Mouse (Mus musculus) ES-E14 (cell line): ENCODE measurements around the gene Adgrl3. TPM values are rescaled to one million over a fixed set of nuclear protein-coding genes. Genes with fewer than 3 reads are reported as not detected.

Experiments used
- DNase-seq: peaks from one replicate; pipeline ENCODE4 v3.0.0-alpha.2; 2013; ENCODE audit warnings: low read depth, low spot score
- H3K27ac ChIP-seq: 2 replicates; pipeline ENCODE4 v1.5.1; 2012; ENCODE audit warnings: low read depth, mild to moderate bottlenecking, low read length, moderate library complexity, mixed read lengths; ENCODE audit not compliant: poor library complexity, insufficient read depth, severe bottlenecking
- H3K36me3 ChIP-seq: 2 replicates; pipeline ENCODE4 v1.6.1; 2012; ENCODE audit warnings: mild to moderate bottlenecking, low read length, moderate library complexity, mixed read lengths; ENCODE audit not compliant: control insufficient read depth, poor library complexity, insufficient read depth, severe bottlenecking
- H3K4me1 ChIP-seq, 2 experiments: fragments of 150-350 bp in 1 of 2; sonication (generic) in 1 of 2; 2 replicates each; pipeline ENCODE4 v1.6.1; 2012; ENCODE audit warnings: low read length in 2 of 2, mild to moderate bottlenecking in 1 of 2, mixed read lengths in 1 of 2; ENCODE audit not compliant: control insufficient read depth in 2 of 2, insufficient read depth in 2 of 2, poor library complexity in 1 of 2
- H3K4me3 ChIP-seq, 2 experiments: fragments of 150-350 bp in 1 of 2; sonication (generic) in 1 of 2; 2 replicates each; pipeline ENCODE4 v1.5.1; 2012; ENCODE audit warnings: low read length in 2 of 2, low read depth in 1 of 2, mild to moderate bottlenecking in 1 of 2, mixed read lengths in 1 of 2; ENCODE audit not compliant: insufficient read depth in 1 of 2, poor library complexity in 1 of 2, severe bottlenecking in 1 of 2
- H3K9ac ChIP-seq: 2 replicates; pipeline ENCODE4 v1.6.1; 2012; ENCODE audit warnings: low read depth, mild to moderate bottlenecking, low read length, mixed read lengths; ENCODE audit not compliant: poor library complexity, insufficient read depth, severe bottlenecking
- H3K9me3 ChIP-seq: fragments of 150-350 bp; sonication (generic); 2 replicates; pipeline ENCODE4 v1.6.1; 2012; ENCODE audit warnings: low read depth, mild to moderate bottlenecking, low read length; ENCODE audit not compliant: control insufficient read depth, insufficient read depth
- CHD2 ChIP-seq: IDR thresholded peaks from 2 replicates; pipeline ENCODE4 v1.6.1; 2014; ENCODE audit warnings: mild to moderate bottlenecking, low read depth, low read length, inconsistent platforms
- HCFC1 ChIP-seq: IDR thresholded peaks from 2 replicates; pipeline ENCODE4 v1.6.1; 2012; ENCODE audit warnings: low read length, inconsistent platforms, borderline replicate concordance; ENCODE audit not compliant: insufficient read depth
- MAFK ChIP-seq: IDR thresholded peaks from 2 replicates; pipeline ENCODE4 v1.6.1; 2014; ENCODE audit warnings: mild to moderate bottlenecking, low read depth, low read length, inconsistent platforms; ENCODE audit not compliant: insufficient read depth
- ZC3H11A ChIP-seq: IDR thresholded peaks from 2 replicates; pipeline ENCODE4 v1.6.1; 2012; ENCODE audit warnings: low read depth, mild to moderate bottlenecking, inconsistent platforms, low read length, borderline replicate concordance
- ZNF384 ChIP-seq: IDR thresholded peaks from 2 replicates; pipeline ENCODE4 v1.6.1; 2012; ENCODE audit warnings: low read depth, low read length, inconsistent platforms
- in situ Hi-C, 2 experiments: fragments of 600-800 bp; cut with MboI; formaldehyde crosslinking; loops; one replicate each; pipeline ENCODE4 v1.15.1; 2025; ENCODE audit warnings: low sequenced_read_pairs in 2 of 2, inconsistent platforms in 1 of 2; ENCODE audit not compliant: unreplicated experiment in 2 of 2
- total RNA-seq: library from RNA; depleted of rRNA; stranded (reverse); fragments of 300-350 nt; gene quantifications from 2 replicates; pipeline ENCODE4 v1.2.3, GENCODE M21; 2012

The Adgrl3 gene
- total RNA-seq, 1 experiment: 5.4 TPM

DNA sequence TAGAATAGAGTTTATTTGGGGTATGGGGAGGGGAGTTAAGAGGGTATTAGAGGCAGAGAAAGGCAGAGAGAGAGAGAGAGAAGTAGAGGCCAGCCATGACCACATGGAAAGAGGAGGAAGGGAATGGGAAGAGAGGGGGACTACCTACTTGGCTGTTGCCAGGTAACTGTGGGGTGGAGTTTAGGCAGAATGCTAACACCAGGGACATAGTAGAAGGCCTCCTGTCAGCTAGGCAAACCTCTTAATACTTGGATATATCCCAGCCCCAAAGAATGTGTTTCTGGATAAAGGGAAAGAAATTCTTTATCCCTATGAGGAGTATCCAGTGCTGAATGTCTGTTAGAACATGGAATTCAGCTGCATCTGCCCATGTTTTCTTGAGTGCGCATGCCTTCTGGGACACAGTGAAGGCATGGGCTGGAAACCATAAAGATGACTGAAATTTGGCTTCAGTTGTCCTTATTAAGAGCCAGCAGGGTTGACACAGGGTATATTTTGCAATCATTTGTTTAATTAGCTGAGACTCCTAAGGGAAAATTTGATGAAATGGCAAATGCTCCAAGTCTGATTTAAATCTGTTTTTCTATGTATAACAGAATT lies 573.6 kb downstream of the Adgrl3 start:
- Histone ChIP-seq H3K4me1 (peaks cover 0 to 6% of the 10 kb centered on the region in 2 experiments; a peak in 1 of 4 replicates), H3K27ac (no peak overlapping the region), H3K36me3 (no peaks in the 10 kb centered on the region), H3K9ac (no peak overlapping the region), H3K9me3 (no peaks in the 10 kb centered on the region), H3K4me3 (no peak overlapping the region)
- no peak for DNase-seq
- no peak for TF ChIP-seq HCFC1
- no peak for TF ChIP-seq CHD2
- no peak for TF ChIP-seq ZNF384
- TF ChIP-seq ZC3H11A: no peak
- TF ChIP-seq MAFK: no peak
- in situ Hi-C loops: no loop called here

DNA sequence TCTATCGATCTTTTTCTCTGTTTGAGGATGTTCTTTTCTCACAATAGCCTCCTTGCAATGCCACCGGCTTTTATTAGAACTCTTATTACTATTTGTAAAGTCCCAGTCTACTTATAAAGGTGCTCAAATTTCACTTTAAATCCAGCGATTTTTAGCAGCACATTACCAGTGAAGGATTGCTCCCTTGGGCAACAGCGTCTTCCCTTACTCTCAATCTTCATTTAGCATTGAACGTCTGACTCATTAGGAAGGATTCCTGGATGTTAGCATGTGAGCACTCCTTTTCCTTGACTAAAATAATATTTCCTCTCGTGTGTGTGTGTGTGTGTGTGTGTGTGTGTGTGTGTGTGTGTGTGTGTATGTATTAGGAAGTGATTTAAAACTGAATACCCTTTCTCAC lies 578.1 kb downstream of the Adgrl3 start:
- H3K36me3 ChIP-seq: no peaks in the 10 kb centered on the region
- peaks cover 0 to 6% of the 10 kb centered on the region in 2 experiments; a peak in 1 of 4 replicates for H3K4me1 ChIP-seq
- H3K9ac ChIP-seq: no peak overlapping the region
- TF ChIP-seq MAFK (no peak), ZNF384 (no peak), HCFC1 (no peak), CHD2 (no peak), ZC3H11A (no peak)
- no peaks in the 10 kb centered on the region for H3K9me3 ChIP-seq
- no peak overlapping the region for H3K4me3 ChIP-seq
- in situ Hi-C loops: no loop called here
- H3K27ac ChIP-seq: no peak overlapping the region
- DNase-seq: no peak

DNA sequence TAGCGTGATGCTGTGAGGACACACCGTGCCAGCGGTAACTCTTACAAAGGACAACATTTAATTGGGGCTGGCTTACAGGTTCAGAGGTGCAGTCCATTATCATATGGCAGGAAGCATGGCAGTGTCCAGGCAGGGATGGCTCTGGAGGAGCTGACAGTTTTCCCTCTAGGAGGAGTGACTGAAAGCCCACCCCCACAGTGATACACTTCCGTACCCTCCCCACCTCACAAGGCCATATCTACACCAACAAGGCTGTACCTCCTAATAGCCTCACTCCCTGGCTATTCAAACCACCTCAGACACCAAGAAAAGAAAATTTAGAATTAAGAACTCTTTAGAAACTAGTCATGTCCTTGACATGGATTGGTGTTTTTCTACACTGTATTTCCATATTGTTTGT lies 583.0 kb downstream of the Adgrl3 start:
- no peaks in the 10 kb centered on the region for H3K36me3 ChIP-seq
- no peak overlapping the region for H3K27ac ChIP-seq
- no peak overlapping the region for H3K4me3 ChIP-seq
- no peak for DNase-seq
- no peak overlapping the region for H3K9ac ChIP-seq
- TF ChIP-seq HCFC1 (no peak), ZNF384 (no peak), MAFK (no peak), ZC3H11A (no peak), CHD2 (no peak)
- no peaks in the 10 kb centered on the region for H3K4me1 ChIP-seq
- in situ Hi-C loops: no loop called here
- no peaks in the 10 kb centered on the region for H3K9me3 ChIP-seq

DNA sequence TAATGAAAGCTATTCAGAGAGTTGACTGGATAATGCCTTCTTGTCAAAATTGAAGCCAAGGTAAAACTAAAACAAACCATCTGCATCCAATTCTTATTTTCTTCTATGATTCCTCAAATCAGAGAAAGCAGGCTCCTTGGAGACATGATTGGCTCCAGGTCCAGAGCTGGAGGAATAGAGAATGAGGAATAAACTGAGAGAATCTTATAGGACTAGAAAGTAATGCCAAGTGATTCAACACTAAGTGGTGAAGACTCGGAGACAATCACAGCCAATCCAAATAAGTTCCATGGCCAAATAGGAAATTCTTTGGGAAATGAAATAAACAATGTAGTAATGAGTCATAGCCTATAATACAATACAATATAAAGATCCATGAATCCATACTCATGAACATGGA lies 585.7 kb downstream of the Adgrl3 start:
- Histone ChIP-seq H3K4me1 (no peaks in the 10 kb centered on the region), H3K4me3 (no peak overlapping the region), H3K9ac (no peak overlapping the region), H3K9me3 (no peaks in the 10 kb centered on the region), H3K27ac (no peak overlapping the region), H3K36me3 (no peaks in the 10 kb centered on the region)
- DNase-seq: no peak
- in situ Hi-C loops: no loop called here
- no peak for TF ChIP-seq CHD2
- TF ChIP-seq ZNF384: no peak
- TF ChIP-seq ZC3H11A: no peak
- no peak for TF ChIP-seq MAFK
- TF ChIP-seq HCFC1: no peak
